Mouse (Mus musculus) c-Kit-positive CD71-negative TER-119-negative erythroid progenitor cells, embryonic 14.5 days (primary cell): ENCODE measurements around the gene Large2.
A peak's percentile ranks its signal among the peaks of the same experiment; 100 is the strongest.

ENCODE experiments used
- DNase-seq: peaks from one replicate; pipeline ENCODE4 v3.0.0-alpha.2; 2013; ENCODE audit warnings: low read depth

The Large2 gene

DNA sequence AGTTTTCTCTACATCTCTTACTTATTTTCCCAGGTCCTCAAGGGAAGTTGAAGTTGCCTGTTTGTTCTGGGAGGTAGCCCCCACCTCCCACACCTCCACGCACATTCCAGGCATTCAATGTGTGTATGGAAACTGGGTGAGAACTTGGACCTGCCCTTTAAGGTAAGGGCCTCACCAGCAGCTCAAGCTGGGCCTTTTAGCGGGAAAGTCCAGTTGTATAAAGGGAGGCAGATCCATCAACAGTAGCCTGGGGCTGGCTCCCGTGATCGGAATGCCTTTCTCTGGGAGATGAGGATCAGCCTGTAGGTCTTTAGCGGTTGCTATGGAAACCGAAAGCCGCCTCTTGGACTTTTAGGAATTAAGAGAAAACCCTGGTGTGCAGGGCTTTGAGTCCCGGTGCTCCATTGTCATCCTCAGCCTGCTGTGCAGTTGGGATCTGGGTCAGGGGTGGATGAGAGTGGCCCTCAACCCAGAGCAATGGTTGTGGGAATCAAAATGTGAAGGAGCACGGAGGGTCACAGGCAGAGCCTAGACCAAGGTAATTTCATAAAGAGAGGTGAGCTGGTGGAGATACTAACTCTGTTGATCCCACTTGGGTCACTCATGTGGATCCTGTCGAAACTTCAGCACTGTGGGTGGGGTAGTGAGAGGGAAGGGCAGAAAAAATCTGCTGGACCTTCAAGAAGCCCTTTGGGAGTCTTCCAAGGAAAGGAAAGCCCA, 2.5 kb downstream of the Large2 start:
- DNase-seq, result no peak

DNA sequence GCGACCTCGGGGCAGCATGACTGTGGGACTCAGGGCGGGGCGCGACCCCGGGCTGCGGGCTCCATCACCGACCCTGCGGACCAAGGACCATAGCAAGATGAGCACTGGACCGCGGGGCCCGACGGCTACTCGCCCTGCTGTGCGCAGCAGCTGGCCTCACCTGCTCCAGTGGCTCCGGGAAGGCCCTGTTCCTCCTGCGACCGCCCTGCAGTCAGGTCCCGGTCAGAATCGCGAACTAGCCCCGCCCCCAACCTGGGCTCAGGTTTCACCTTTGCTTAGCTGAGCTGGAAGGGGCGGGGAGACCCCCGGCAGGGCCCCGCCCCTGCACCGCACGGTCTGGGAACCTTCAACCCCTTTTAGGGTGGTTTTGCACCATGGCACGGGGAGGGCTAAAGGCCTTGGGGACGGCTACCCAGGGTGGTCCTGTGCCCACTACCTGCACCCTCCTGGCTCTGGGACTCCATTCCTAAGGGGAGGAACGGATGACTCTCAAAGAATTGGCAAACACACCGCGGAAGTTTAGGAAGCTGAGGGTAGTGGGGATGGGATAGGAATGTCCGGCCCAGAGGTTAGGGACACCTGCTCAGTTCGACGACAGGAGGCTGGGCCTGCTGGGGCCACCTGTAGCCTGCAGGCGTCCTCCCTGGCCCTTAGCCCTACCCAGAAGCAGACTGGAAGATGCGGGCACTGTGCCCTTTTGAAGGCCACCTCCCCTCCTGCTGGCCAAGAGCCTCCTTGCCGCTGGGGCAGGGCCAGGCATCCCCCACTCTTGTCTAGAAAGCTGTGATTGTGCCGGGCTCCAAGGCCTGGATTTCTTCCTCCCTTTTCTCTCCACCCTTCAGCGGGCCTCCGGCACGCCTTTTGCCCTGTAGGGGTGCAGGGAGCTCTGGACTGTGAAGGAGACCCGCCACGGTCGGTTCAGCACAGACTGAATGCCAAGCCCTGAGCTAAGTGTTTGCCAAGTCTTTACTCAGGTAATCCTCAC, 3.6 kb downstream of the Large2 start:
- DNase-seq, result no peak

DNA sequence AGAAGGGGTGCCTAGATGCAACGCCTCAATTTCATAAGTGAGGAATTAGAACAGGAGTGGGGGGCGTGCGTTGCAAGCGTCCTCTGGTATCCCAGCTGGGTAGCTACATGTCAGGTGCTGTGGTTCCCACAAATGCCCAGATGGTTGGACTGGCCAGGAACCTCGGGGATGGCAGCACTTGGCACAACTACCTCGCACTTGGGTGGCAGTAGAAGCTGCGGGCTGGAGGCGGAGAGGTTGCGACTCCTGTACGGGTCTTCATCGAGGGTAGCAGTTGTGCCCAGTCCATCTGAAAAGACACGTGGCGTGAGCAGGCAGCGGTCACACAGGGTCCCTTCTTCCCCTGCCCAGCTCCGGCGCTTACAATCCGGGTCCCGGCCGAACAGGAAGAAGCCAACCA, 4.3 kb downstream of the Large2 start:
- no peak for DNase-seq

DNA sequence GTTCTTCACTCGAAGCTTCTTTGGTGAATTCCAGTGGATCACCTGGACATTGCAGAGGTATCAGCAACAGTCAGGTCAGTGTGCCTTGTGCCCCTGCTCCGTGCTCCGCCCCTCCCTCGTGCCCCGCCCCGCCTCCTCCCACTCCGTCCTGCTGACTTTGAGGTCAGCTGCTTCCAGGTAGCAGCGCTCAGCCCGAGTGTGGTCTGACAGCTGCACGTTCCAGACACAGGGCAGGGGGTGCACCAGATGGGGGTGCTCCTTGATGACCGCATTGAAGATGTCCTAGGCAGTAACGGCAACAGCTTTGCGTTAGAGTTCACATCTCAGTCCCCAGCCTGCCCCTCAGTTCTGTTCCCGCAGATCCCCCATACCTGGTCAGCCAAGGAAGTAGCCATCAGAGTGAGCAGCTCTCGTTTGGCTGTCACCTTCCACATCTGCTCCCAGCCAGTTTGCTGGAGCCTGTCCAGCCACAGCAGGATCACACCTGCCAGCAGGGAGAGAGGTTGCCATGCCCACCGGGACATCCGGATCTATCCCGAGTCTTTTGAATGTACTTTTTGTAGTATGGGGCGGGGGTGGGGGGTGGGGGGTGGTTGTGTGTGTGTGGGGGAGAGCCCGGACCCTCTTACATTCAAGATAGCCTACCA, 7.2 kb downstream of the Large2 start:
- DNase-seq, result no peak

DNA sequence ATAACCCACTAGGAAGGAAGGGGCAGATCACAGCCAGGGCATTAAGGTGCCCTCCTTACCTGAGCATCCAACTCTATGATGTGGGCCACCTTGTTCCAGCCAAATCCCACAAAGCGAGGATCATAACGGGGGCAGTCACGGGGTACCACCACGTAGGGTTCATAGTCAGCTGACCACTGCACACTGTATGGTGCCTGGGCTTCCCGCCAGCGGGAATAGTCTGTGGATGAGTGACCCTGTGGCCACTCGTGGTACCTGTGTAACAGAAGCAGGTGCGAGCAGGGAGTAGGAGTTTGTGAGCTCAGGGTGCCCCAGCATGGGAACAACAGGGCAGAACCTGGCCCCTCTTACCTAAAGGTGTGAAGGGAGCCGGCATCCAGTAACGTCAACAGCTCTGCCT, 9.1 kb downstream of the Large2 start:
- DNase-seq, result no peak

DNA sequence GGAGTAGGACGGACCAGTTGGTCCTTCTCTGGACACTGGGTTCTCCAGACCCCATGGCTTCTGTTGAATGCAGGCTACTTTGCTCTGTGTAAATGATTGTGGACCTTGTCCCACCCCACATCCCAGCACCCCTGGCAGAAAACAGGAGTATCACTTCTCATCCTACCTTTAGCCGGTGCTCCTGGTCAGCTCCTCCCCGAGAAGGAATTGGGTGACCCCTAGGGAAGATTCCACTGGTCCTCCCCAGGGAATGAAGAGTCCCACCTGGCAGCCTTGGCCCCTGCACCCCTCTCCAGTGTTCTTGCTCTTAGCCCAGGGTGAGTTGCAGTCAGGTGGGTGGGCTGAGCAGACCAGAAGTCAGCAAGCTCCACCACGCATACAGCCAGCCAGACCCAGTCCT, 10.6 kb downstream of the Large2 start:
- no peak for DNase-seq

DNA sequence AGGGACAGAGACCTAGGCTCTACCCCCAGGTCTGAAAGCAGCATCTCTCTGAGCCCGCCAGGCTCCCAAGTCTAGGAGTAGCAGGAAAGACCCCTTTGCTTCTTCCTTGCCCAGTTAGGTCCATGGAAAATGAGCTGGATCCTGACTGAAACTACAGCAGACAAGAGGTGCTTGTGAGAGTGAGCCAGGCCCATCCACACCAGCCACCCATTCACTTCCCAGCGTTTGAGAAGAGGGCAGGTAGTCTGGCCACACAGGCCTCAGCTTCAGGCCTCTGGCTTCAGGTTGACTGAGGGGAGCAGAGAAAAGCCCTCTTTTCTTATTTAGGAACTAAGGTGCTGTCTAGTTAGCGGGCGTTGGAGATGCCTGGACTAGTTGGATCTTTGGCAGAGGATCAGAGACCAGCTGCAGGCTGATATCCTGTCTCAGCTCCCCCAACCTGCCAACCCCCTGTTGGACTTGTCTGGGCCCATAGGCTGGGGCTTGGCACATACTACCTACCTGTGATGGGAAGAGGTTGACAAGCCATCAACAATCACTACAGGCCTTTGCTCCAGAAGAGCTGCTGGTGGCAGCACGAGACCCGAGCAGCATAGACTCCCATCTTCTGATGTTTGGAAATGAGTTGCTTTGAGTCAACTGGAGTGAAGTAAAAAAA, 12.0 kb downstream of the Large2 start:
- no peak for DNase-seq

DNA sequence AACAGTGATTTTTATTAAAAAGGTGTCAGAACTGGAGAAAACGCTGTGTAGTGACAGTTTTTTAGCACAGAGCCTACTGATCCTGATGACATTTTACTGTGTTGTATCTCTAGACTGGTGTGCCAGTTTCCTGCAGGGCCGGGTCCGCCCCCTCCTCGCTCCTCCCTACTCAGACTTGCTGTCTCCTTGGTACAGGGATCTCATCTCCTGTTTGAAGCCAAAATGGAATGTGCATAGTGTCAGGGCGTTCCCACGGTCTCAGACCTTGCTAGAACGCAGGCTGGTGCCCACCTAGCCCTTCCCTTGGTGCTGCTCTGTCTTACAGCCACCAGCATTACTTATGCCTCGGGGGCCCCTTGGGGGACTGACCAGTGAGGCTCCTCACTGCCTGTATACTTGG, 12.9 kb downstream of the Large2 start:
- no peak for DNase-seq

DNA sequence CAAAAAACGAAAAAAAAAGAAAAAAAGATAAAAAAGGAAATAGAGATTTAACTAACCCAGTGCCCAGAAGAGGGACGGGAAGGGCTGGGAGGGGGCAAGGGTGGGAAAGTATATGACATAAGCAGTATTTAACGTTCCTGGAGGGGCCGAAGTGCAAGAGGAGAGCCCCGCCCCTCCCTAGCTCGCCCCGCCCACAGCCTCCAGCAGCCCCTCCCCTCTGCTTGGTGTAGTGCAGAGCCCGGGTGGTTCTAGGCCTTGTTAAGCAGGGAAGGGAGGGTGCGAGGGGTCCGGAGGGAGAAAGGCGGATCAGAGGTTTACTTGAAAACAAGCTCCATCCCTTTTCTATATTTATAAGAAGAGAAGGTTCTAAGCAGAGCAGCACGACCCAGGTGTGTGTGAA, 13.8 kb downstream of the Large2 start:
- no peak for DNase-seq

DNA sequence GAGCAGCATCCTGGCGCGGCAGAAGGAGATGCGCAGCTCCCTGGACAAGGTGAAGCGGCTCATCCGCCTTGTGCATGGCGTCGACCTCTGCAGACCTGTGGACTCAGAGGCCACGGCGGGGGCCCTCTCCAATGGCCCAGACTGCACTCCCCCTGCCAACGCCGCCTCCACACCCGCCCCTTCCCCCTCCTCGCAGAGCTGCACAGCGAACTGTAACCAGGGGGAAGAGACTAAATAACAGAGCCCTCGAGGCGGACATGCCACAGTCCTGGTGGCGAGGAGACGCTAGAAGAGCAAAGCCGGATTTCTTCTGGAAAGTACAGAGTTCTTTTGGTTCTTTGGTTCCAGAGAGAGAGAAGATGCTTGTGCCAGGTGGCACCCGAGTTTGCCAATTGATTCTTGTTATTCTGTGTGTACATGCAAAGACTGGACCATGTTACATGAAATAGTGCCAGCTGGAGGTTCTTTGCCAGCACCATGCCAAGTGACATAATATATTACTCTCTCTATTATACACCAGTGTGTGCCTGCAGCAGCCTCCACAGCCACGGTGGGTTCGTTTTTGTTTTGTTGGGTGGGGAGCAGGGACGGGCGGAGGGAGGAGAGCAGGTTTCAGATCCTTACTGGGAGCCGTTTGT, 14.4 kb downstream of the Large2 start:
- DNase-seq, result no peak

DNA sequence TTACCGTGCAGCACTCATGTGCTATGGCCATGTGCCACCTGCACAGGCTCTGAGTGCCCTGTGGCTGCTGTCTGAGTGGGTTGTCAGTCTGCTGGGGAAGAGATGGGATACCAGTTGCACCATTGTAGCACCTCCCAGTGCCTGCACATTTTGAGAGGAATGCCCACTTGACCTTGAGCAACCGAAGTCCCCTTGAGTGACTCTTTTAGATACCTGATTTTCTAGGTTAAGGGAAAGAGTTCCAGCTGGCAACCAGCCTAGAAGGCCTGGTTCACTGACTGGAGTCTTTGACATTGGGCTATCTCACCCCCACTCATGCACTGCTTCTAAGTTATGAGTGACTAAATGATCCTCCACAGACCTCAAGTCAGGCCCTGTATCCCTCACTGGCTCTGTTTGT, 15.4 kb downstream of the Large2 start:
- DNase-seq, result no peak

DNA sequence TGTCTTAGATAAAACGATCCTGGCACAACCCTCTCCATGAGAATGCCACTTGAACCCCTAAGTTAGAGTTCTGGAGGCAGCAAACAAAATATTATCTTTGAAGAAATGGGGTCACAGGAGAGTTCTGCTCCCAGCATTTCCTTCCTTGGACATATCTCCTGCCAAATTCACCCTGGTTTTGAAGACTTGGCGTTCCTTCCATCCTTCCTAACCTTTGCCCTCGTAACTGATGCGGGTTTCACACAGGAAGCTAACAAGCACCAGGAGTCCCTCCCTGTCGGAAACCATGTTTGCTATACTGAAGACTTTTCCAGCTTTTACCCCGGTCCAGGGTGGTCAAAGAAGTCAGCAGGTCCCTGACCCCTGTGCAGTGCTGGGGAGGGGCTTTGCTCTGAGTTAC, 20.4 kb downstream of the Large2 start:
- no peak for DNase-seq

DNA sequence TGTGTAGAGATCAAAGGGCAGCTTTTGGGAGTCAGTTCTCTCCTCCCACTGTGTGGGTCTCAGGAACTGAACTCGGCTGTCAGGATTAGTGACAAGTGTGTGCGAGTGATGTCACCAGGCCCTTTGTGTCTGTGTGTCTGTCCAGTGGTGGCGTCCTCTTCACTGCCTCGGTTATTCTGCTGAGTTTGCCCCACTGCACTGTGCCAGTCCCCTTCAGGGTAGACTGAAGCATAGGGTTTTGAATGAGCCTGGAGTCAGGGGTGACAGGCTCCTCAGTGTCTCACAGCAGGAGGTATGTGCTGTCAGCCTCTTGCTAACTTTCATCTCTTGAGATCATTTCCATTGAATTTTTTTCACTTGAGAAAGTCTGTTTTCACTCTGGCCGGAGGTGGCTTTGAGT, 21.3 kb downstream of the Large2 start:
- no peak for DNase-seq

DNA sequence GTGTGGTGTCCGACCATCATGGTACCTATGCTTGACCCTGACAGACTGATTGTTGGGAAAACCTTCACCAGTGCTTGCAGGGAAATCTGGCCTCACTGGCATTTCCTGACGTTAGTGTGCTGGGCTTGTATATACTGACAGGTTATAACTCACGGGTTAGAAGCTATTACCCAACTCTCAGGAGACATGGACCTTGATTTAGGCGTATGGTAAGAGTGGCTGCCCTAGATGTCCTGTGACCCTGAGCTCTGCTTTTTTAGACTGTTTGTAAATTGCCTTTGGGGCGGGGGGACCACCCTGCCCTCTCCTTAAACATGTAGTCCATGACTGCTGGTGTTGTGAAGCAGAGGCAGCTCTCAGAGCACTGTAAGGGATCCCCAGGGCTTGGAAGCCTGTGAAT, 24.0 kb downstream of the Large2 start:
- no peak for DNase-seq

DNA sequence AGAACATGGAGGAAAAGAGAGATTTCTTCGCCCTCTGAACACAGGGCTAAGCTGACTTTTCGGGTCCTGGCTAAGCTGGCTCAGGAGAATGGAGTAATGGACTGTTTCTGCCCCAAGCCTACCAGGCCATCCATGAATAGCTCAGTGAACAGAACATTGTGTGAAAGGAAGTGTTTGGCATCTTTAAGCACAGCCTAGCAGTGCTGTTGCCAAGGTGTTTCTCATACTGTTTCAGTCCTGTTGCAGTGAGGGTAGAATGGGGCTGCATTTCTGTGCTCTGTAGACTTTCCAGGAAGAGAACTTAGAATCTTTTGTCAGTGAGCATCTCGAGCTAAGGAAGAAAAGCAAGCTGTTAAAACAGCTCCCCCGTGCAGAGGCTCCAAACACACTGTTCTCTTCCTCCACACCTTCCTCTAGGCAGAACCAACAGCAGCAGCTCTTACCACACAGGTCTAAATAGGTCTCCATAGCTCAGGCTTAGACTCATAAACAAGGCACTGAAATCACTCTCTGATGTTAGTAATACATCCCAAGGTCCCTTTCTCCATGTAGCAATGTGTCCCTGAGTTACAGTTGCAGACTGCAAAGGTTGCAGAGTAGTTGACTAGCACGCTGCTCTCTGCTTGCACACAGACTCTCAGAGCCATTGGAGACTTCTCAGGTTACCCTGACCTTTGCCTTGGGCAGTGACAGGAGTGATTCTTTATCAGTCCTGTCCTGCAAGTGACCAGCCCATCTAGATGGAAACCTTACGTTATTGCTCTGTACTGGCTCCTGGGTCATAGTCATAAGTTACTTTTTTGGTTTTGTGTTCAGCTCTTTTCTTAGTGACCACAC, 24.9 kb downstream of the Large2 start:
- DNase-seq, result no peak

DNA sequence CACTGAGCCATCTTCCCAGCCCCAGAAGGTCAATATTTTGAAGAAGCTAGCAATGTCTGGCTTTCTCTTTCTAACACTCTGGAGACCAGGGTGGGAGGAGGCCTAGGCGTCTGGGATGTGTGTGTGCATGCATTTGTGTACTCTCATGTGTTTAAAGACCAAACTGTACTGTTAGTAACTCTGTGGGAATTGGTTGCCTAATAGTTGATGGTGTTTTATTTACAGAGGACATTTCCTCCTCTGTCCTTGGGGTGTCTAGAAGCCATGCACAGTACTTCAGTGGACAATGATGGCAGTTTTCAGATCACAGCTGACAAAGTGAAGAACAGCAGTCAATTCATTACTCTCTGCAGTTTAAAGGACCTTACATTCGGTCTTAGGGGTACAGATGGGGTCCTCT, 27.5 kb downstream of the Large2 start:
- DNase-seq, result no peak

DNA sequence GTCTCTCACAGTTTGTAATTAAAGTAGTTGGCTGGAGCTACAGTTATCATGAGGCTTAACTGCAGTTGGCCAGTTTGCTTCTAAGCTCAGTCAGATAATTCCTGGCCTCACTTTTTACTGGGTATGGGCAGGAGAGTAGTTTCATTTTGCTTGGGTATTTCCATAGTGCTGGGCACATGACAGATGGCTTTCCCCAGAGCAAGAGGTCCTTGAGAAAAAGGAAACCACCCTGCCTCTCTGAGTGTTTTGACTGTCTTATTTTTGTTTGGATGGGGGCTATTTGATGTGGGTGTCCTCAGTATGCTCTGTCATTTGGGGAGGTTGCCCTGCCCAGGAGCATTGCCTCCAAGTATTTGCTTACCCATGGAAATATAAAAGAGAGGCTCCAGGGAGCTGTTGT, 32.3 kb downstream of the Large2 start:
- DNase-seq, result no peak

DNA sequence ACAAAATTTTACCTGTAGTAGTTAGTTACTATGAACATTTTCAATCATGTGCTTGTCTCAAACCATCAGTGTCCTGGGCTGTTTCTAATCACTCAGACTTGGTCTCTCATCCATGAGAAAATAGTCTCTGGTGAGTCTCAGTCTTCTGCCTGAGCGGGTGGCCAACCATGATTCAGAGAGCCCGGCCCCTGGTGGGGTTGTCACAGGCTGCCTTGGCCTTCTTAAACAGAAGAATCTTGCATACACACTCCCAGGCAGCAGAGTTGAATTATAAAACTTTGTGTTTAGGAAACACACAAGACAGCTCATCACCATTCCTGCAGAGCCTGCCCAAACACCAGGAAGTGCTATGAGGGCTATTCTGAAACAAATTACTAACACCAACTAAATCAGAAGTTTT, 42.8 kb downstream of the Large2 start:
- DNase-seq, result no peak

DNA sequence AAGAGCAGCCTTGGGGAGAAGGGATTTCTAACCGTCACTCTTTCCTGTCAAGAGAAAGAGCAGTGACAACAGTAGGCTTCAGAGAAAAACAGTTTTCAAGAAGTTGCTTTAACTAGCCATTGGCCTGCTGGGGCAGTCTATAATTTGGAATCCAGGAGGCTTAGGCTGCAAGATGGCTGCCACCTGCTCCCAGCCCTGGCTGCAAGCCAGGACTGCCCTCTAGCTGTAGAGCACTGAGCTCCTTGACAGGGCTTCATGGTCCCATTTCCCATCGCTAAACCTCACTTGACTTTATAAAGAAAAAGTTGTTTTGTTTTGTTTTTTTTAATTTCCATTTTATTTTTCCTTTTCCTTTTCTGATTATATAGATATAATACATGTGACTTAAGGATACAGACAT, 43.3 kb downstream of the Large2 start:
- no peak for DNase-seq

DNA sequence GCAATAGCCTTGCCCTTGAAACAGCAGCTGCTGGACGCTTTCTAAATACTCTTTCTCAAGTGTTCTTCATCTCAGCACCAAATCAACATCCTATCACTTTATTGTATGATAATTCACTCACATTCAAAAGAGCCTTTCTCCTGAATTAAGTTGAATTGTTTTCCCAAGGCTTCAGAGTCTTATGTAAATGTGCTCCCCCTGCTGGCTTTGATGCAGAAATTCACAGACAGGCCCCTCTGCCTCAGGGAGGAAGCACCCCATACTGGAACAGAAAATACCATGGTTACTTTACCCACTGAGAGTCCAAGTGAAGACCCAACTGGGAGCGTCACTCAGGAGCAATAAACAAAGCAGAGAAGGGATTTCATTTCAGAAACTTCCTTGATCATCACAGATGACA, 43.8 kb downstream of the Large2 start:
- DNase-seq, result peak; percentile 32

DNA sequence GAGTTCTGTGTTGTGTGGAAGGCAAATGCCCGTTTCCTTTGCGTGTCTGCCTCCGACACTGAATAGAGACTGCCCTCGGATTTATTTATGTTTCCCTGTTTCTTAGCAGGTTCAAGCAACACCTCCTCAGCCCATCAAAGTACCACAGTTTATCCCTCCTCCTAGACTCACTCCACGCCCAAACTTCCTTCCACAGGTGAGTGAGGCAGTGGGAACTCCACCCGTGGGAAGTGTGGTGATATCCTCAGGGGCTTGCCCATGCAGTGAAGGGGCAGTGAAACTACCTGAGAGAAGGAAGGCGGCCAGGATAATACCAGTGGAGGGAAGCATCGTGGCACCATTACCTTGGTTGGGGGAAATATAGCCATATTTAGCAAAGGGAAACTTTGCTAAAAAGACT, 46.5 kb downstream of the Large2 start:
- DNase-seq, result no peak
